Mouse (Mus musculus): ENCODE results near the gene Crabp2. TPM values are rescaled to one million over a fixed set of nuclear protein-coding genes. Genes with fewer than 3 reads are reported as not detected.

Gene Crabp2
- polyA plus RNA-seq, 1 experiment from 2014 or later = 246 TPM

- Histone ChIP-seq H3K4me1 (peaks cover 33% of the 10 kb centered on the region), H3K27me3 (peaks cover 98% of the 10 kb centered on the region), H3K9ac (no peak overlapping the region), H3K36me3 (replicated peaks) (no peaks in the 10 kb centered on the region), H3K27ac (no peak overlapping the region), H3K9me3 (no peaks in the 10 kb centered on the region), H3K4me3 (replicated peaks) (no peak overlapping the region), H3K4me2 (no peak overlapping the region)
- no peak for ATAC-seq (ENCODE audit: low FRiP score)
- WGBS = 26% methylated on average over 11 of the region's 11 CpGs
Measured at GRCm38 (mm10) chr3:87995331-87995730, 46.9 kb downstream of the Crabp2 start.

GRCm38 (mm10) chr3:87996401-87996800 is 47.9 kb downstream of the Crabp2 start:
- ATAC-seq (ENCODE audit: low FRiP score) = no peak
- Histone ChIP-seq H3K4me1 (peaks cover 38% of the 10 kb centered on the region), H3K9me3 (no peaks in the 10 kb centered on the region), H3K9ac (no peak overlapping the region), H3K27ac (no peak overlapping the region), H3K36me3 (replicated peaks) (no peaks in the 10 kb centered on the region), H3K4me2 (peak overlapping the region; percentile 53), H3K27me3 (peaks cover 98% of the 10 kb centered on the region), H3K4me3 (replicated peaks) (peak overlapping the region; percentile 35)
- 2% methylated on average over 15 of the region's 15 CpGs for WGBS

GRCm38 (mm10) chr3:87996971-87997614 is 48.6 kb downstream of the Crabp2 start:
- H3K4me2 ChIP-seq = peak overlapping the region; percentile 53
- H3K27ac ChIP-seq = no peak overlapping the region
- peak overlapping the region; percentile 35 for H3K4me3 ChIP-seq (replicated peaks)
- no peak for ATAC-seq (ENCODE audit: low FRiP score)
- H3K4me1 ChIP-seq = peaks cover 40% of the 10 kb centered on the region
- H3K9me3 ChIP-seq = no peaks in the 10 kb centered on the region
- H3K36me3 ChIP-seq (replicated peaks) = no peaks in the 10 kb centered on the region
- H3K9ac ChIP-seq = peak overlapping the region; percentile 44; the same call in 1 of the 2 replicates
- peaks cover 100% of the 10 kb centered on the region for H3K27me3 ChIP-seq
- WGBS = under 1% methylated on average over 49 of the region's 49 CpGs

- Histone ChIP-seq H3K36me3 (replicated peaks) (no peaks in the 10 kb centered on the region), H3K4me3 (replicated peaks) (peak overlapping the region; percentile 48; the same call in 1 of the 2 replicates), H3K9ac (no peak overlapping the region), H3K9me3 (no peaks in the 10 kb centered on the region), H3K27me3 (peaks cover 100% of the 10 kb centered on the region), H3K27ac (no peak overlapping the region), H3K4me1 (peaks cover 46% of the 10 kb centered on the region), H3K4me2 (peak overlapping the region; percentile 84)
- WGBS = 4% methylated on average over 7 of the region's 7 CpGs
- ATAC-seq (ENCODE audit: low FRiP score) = no peak
Measured at GRCm38 (mm10) chr3:87998747-87999146, 50.3 kb downstream of the Crabp2 start.

GRCm38 (mm10) chr3:87999243-87999895 is 50.9 kb downstream of the Crabp2 start:
- Histone ChIP-seq H3K27ac (no peak overlapping the region), H3K4me1 (peaks cover 46% of the 10 kb centered on the region), H3K9ac (peak overlapping the region; percentile 59)

GRCm38 (mm10) chr3:88000181-88000580 is 51.7 kb downstream of the Crabp2 start, which contains the start of gene Bcan:
Bcan (minus strand) TSS chr3:88000230.
- peaks cover 46% of the 10 kb centered on the region for H3K4me1 ChIP-seq
- no peak within 1 kb of the TSS for H3K27ac ChIP-seq
- ATAC-seq (ENCODE audit: low FRiP score) = peak; percentile 6; the same call in 1 of the 2 replicates
- H3K4me2 ChIP-seq = peak within 1 kb of the TSS; percentile 84
- no peaks in the 10 kb centered on the region for H3K9me3 ChIP-seq
- H3K9ac ChIP-seq = peak within 1 kb of the TSS; percentile 59
- H3K27me3 ChIP-seq = peaks cover 92% of the 10 kb centered on the region
- H3K4me3 ChIP-seq (replicated peaks) = peak within 1 kb of the TSS; percentile 48
- no peaks in the 10 kb centered on the region for H3K36me3 ChIP-seq (replicated peaks)
- under 1% methylated on average over 39 of the region's 39 CpGs for WGBS

More at GRCm38 (mm10) chr3:87999243-87999895, 50.9 kb downstream of the Crabp2 start:
- Histone ChIP-seq H3K4me3 (replicated peaks) (peak overlapping the region; percentile 48), H3K36me3 (replicated peaks) (no peaks in the 10 kb centered on the region), H3K4me2 (peak overlapping the region; percentile 84), H3K27me3 (peaks cover 100% of the 10 kb centered on the region), H3K9me3 (no peaks in the 10 kb centered on the region)
- no peak for ATAC-seq (ENCODE audit: low FRiP score)
- WGBS = under 1% methylated on average over 38 of the region's 38 CpGs

- no peak overlapping the region for H3K9ac ChIP-seq
- H3K27ac ChIP-seq = no peak overlapping the region
- 14% methylated on average over 11 of the region's 11 CpGs for WGBS
Measured at GRCm38 (mm10) chr3:88000816-88001595, 52.5 kb downstream of the Crabp2 start.

GRCm38 (mm10) chr3:88002291-88002976 is 54.0 kb downstream of the Crabp2 start:
- Histone ChIP-seq H3K36me3 (replicated peaks) (no peaks in the 10 kb centered on the region), H3K27ac (no peak overlapping the region), H3K4me2 (peak overlapping the region; percentile 25; the same call in 1 of the 2 replicates), H3K9ac (no peak overlapping the region), H3K4me3 (replicated peaks) (0 out of 2 replicates have a peak overlapping the region, but pooled peaks have one; percentile 1), H3K9me3 (peaks cover 5% of the 10 kb centered on the region; the same call in 1 of the 2 replicates), H3K27me3 (peaks cover 79% of the 10 kb centered on the region), H3K4me1 (peaks cover 32% of the 10 kb centered on the region)
- no peak for ATAC-seq (ENCODE audit: low FRiP score)
- 2% methylated on average over 17 of the region's 17 CpGs for WGBS

More at GRCm38 (mm10) chr3:88000816-88001595, 52.5 kb downstream of the Crabp2 start:
- Histone ChIP-seq H3K9me3 (peaks cover 3% of the 10 kb centered on the region; the same call in 1 of the 2 replicates), H3K27me3 (peaks cover 91% of the 10 kb centered on the region), H3K36me3 (replicated peaks) (no peaks in the 10 kb centered on the region), H3K4me2 (peak overlapping the region; percentile 84), H3K4me3 (replicated peaks) (peak overlapping the region; percentile 48; the same call in 1 of the 2 replicates), H3K4me1 (peaks cover 44% of the 10 kb centered on the region)
- ATAC-seq (ENCODE audit: low FRiP score) = no peak

Other genes starting within 250 kb of the Crabp2 start
- gene Lrrc71, start 200.0 kb upstream of the Crabp2 start, polyA plus RNA-seq (2016; fragmentation: Nextera tagmentation; extraction: Ambion mirVana) = 0.26 and 0.37 TPM in 2 replicates
- 1.1 and 1.4 TPM in 2 replicates for gene Ntrk1, start 153.5 kb upstream of the Crabp2 start, polyA plus RNA-seq (2016; fragmentation: Nextera tagmentation; extraction: Ambion mirVana)
- 0.65 and 1.0 TPM in 2 replicates for gene Insrr, start 151.7 kb upstream of the Crabp2 start, polyA plus RNA-seq (2016; fragmentation: Nextera tagmentation; extraction: Ambion mirVana)
- gene Pear1, start 124.4 kb upstream of the Crabp2 start, polyA plus RNA-seq (2016; fragmentation: Nextera tagmentation; extraction: Ambion mirVana) = 5.7 and 6.8 TPM in 2 replicates
- not detected in 2 replicates for gene Sh2d2a, start 101.9 kb upstream of the Crabp2 start, polyA plus RNA-seq (2016; fragmentation: Nextera tagmentation; extraction: Ambion mirVana)
- gene Prcc, start 63.1 kb upstream of the Crabp2 start, polyA plus RNA-seq (2016; fragmentation: Nextera tagmentation; extraction: Ambion mirVana) = 15.8 and 15.9 TPM in 2 replicates
- gene Hdgf, start 42.3 kb upstream of the Crabp2 start, polyA plus RNA-seq (2016; fragmentation: Nextera tagmentation; extraction: Ambion mirVana) = 251 and 295 TPM in 2 replicates
- gene Mrpl24, start 29.2 kb upstream of the Crabp2 start, polyA plus RNA-seq (2016; fragmentation: Nextera tagmentation; extraction: Ambion mirVana) = 75.8 and 86.1 TPM in 2 replicates
- 80.5 and 88.2 TPM in 2 replicates for gene Isg20l2, start 18.4 kb upstream of the Crabp2 start, polyA plus RNA-seq (2016; fragmentation: Nextera tagmentation; extraction: Ambion mirVana)
- gene Rrnad1, start 17.9 kb upstream of the Crabp2 start, polyA plus RNA-seq (2016; fragmentation: Nextera tagmentation; extraction: Ambion mirVana) = 20.5 and 23.7 TPM in 2 replicates
- 148 and 162 TPM in 2 replicates for gene Nes, start 22.4 kb downstream of the Crabp2 start, polyA plus RNA-seq (2016; fragmentation: Nextera tagmentation; extraction: Ambion mirVana)
- gene Bcan, start 51.6 kb downstream of the Crabp2 start, polyA plus RNA-seq (2016; fragmentation: Nextera tagmentation; extraction: Ambion mirVana) = 1.7 and 3.6 TPM in 2 replicates
- not detected in 2 replicates for gene Hapln2, start 78.9 kb downstream of the Crabp2 start, polyA plus RNA-seq (2016; fragmentation: Nextera tagmentation; extraction: Ambion mirVana)
- 31.4 and 32.0 TPM in 2 replicates for gene Gpatch4, start 94.4 kb downstream of the Crabp2 start, polyA plus RNA-seq (2016; fragmentation: Nextera tagmentation; extraction: Ambion mirVana)
- 121 and 132 TPM in 2 replicates for gene Naxe, start 109.8 kb downstream of the Crabp2 start, polyA plus RNA-seq (2016; fragmentation: Nextera tagmentation; extraction: Ambion mirVana)
- 0.08 and 0.14 TPM in 2 replicates for gene Ttc24, start 129.6 kb downstream of the Crabp2 start, polyA plus RNA-seq (2016; fragmentation: Nextera tagmentation; extraction: Ambion mirVana)
- 24.9 and 27.3 TPM in 2 replicates for gene Iqgap3, start 133.3 kb downstream of the Crabp2 start, polyA plus RNA-seq (2016; fragmentation: Nextera tagmentation; extraction: Ambion mirVana)
- 17.7 and 20.3 TPM in 2 replicates for gene Mef2d, start 193.7 kb downstream of the Crabp2 start, polyA plus RNA-seq (2016; fragmentation: Nextera tagmentation; extraction: Ambion mirVana)